Mouse (Mus musculus) liver, postnatal 0 days (tissue): ENCODE measurements around the gene Aldoc.

ENCODE experiments used
- CTCF ChIP-seq: sonication (generic); IDR thresholded peaks from 2 replicates; pipeline ENCODE4 v1.5.1; 2016; ENCODE audit warnings: antibody characterized with exemption, low read depth
- EP300 ChIP-seq: IDR thresholded peaks from 2 replicates; pipeline ENCODE4 v1.6.1; 2016; ENCODE audit warnings: antibody characterized with exemption, low read depth, mild to moderate bottlenecking

DNA sequence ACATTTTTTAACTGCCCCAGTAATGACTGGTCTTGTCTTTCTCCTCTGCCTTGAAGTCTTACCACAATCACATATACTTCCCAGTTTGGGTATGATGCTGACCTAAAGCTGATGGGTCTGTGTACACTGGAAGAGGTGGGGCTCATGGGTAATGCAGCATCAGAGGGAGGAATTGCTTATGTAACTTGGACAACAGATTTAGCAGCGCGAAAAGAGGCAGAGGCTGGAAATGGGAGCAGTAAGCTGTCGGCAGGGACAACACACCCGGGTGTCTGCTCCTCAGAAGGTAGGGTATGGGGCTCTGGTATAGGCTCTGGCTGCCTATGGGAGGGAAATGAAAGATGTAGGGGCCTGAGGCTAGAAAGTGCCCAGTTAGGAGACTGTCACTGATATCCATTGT is 32.1 kb upstream of the Aldoc start, which contains the start of gene BC030499:
- TF ChIP-seq CTCF (no peak), EP300 (no peak)
